Mouse (Mus musculus) midbrain, embryonic 11.5 days (tissue): ENCODE results near the gene Polr2c. TPM values are rescaled to one million over a fixed set of nuclear protein-coding genes. Genes with fewer than 3 reads are reported as not detected.
A peak's percentile ranks its signal among the peaks of the same experiment; 100 is the strongest.

Experiments
- ATAC-seq: fragments of 200-750 bp; cut with Nextera tagmentation; 2 replicates; pipeline ENCODE4 v1.8.0; 2017; ENCODE audit warnings: moderate TSS enrichment, moderate library complexity; ENCODE audit not compliant: low FRiP score
- DNase-seq: peaks from one replicate; pipeline ENCODE4 v3.0.0; 2015; ENCODE audit warnings: low spot score; ENCODE audit errors: missing footprints
- H3K27ac ChIP-seq: fragments of 300-500 bp; sonication (generic); 2 replicates; pipeline ENCODE4 v1.5.1; 2014; ENCODE audit warnings: low read depth, low read length
- H3K27me3 ChIP-seq: fragments of 300-500 bp; sonication (generic); 2 replicates; pipeline ENCODE4 v1.6.1; 2014; ENCODE audit warnings: mild to moderate bottlenecking, low read length, moderate library complexity, mixed read lengths; ENCODE audit not compliant: control insufficient read depth, insufficient read depth
- H3K36me3 ChIP-seq: fragments of 300-500 bp; sonication (generic); 2 replicates; pipeline ENCODE4 v1.6.1; 2014; ENCODE audit warnings: mild to moderate bottlenecking, low read length, moderate library complexity, mixed read lengths; ENCODE audit not compliant: control insufficient read depth, insufficient read depth
- H3K4me1 ChIP-seq: fragments of 300-500 bp; sonication (generic); 2 replicates; pipeline ENCODE4 v1.6.1; 2014; ENCODE audit warnings: low read length; ENCODE audit not compliant: control insufficient read depth, insufficient read depth
- H3K4me2 ChIP-seq: fragments of 300-500 bp; sonication (generic); 2 replicates; pipeline ENCODE4 v1.6.1; 2014; ENCODE audit warnings: mild to moderate bottlenecking, moderate library complexity
- H3K4me3 ChIP-seq: fragments of 300-500 bp; sonication (generic); 2 replicates; pipeline ENCODE4 v1.5.1; 2014; ENCODE audit warnings: low read depth, low read length
- H3K9ac ChIP-seq: fragments of 300-500 bp; sonication (generic); 2 replicates; pipeline ENCODE4 v1.6.1; 2014; ENCODE audit warnings: low read length
- H3K9me3 ChIP-seq: fragments of 300-500 bp; sonication (generic); 2 replicates; pipeline ENCODE4 v1.6.1; 2016; ENCODE audit warnings: low read length; ENCODE audit not compliant: control insufficient read depth
- WGBS: fragments of 180-500 bp; shearing (Covaris S2); extraction: QIAGEN DNeasy Blood & Tissue Kit; methylation state at CpG from one replicate; pipeline ENCODE4 v1.1.7; 2014; 5-methylcytosine and 5-hydroxymethylcytosine counted together
- polyA plus RNA-seq: library from polyadenylated mRNA; unstranded; fragments of >200 nt; fragmentation: Nextera tagmentation; extraction: Ambion mirVana; gene quantifications from 2 replicates; pipeline ENCODE4 v1.2.1, GENCODE M21; 2014

The Polr2c gene
- polyA plus RNA-seq, 1 experiment from 2014 or later: 160 TPM

DNA sequence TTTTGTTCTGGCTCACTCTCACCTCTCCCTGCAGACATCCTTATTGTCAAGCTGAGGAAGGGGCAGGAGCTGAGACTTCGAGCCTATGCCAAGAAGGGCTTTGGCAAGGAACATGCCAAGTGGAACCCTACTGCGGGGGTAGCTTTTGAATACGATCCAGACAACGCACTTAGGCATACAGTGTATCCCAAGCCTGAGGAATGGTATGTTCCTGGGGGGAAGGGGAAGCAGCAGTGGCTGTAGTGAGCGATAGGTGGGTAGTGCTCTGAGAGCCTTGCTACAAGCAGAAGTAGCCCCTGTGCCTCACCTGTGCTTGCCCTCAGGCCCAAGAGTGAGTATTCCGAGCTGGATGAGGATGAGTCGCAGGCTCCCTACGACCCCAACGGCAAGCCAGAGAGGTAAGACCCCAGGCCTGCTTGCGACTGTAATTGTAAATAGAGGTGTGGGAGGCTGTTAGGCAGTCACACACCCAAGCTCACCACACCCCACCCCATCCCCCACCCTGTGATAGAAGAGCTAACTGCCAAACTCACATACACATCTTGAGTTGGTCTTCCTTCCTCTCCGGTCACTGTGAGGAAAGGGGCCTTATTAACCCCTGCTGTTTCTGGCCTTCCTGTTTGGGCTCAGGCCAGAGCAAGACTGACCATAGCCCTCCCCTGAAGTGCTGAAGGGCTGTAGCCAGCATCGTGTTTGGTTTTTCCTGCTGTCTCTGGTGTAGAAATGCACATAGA, 5.4 kb downstream of the Polr2c start:
- peaks cover 12% of the 10 kb centered on the region; the same call in 1 of the 2 replicates for H3K36me3 ChIP-seq
- H3K4me1 ChIP-seq: peaks cover 6% of the 10 kb centered on the region
- no peaks in the 10 kb centered on the region for H3K27me3 ChIP-seq
- ATAC-seq: no peak
- no peaks in the 10 kb centered on the region for H3K9me3 ChIP-seq
- no peak for DNase-seq
- no peak overlapping the region for H3K9ac ChIP-seq
- WGBS: 89% methylated on average over 12 of the region's 12 CpGs
- no peak overlapping the region for H3K27ac ChIP-seq
- no peak overlapping the region for H3K4me3 ChIP-seq
- no peak overlapping the region for H3K4me2 ChIP-seq

DNA sequence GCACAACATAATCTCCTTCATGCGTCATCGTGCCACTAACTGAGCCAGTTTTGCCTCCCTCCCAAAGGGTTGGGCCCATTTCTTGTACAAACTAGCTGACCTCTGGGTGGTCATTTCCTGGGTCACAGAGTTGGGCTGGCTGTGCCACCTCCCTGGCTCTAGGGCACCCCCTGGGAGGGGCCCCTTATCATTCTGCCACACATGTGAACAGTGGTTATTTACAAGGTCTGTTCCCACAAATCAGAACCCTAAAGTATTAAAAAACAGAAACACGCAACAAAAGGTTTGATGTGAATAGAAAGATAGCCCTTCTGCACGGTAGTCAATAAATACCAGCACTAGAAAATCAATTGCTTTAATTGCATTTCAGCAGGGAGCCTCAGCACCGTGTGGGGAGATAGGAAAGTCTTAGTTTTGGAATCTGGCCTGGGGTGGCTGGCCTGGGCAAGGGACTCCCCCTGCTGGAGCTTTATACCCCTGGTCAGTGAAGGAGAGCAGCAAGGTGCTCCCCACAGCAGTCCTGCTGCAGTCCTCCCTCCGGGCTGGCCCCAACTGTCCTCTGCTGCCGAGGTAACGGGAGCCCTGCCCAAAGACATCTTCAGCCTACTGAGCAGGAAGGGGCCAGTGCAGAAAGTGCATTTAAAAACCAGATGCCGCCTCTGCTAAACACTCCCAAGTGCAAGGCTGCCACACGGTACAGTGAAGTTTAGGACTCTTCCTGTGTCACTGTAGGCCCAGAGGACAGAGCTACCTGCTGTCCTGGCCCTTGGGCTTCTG, 6.8 kb downstream of the Polr2c start:
- H3K4me2 ChIP-seq: no peak overlapping the region
- peaks cover 12% of the 10 kb centered on the region; the same call in 1 of the 2 replicates for H3K36me3 ChIP-seq
- no peaks in the 10 kb centered on the region for H3K4me1 ChIP-seq
- H3K27me3 ChIP-seq: no peaks in the 10 kb centered on the region
- H3K27ac ChIP-seq: no peak overlapping the region
- DNase-seq: no peak
- H3K4me3 ChIP-seq: no peak overlapping the region
- ATAC-seq: no peak
- 78% methylated on average over 10 of the region's 10 CpGs for WGBS
- no peak overlapping the region for H3K9ac ChIP-seq
- H3K9me3 ChIP-seq: no peaks in the 10 kb centered on the region

GRCm38 (mm10) chr8:94865292-94865691, 8.0 kb downstream of the Polr2c start:
- no peak for ATAC-seq

DNA sequence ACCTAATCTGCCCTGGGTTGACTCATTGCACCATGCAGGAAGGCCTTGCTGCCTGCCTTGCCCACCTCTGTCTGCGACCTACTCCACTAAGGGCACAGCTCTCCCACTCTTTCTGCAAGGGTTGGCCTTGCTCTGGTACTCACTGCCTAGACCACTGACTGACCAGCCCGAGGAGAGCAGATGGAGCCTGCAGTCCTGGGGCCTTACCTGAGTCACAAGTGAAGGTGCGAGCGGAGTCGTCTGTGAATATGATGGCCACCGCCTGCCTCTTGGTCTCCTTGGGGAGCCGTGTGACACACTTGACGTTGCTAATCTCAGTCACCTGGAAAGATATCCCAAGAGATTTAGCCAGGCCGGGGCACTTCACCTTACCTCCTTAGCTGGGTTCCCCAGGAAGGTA, 9.7 kb downstream of the Polr2c start:
- Histone ChIP-seq H3K4me1 (peaks cover 7% of the 10 kb centered on the region; the same call in 1 of the 2 replicates), H3K4me2 (no peak overlapping the region), H3K27me3 (no peaks in the 10 kb centered on the region; the same call in 1 of the 2 replicates), H3K9me3 (no peaks in the 10 kb centered on the region), H3K4me3 (no peak overlapping the region), H3K36me3 (peaks cover 7% of the 10 kb centered on the region; the same call in 1 of the 2 replicates), H3K9ac (no peak overlapping the region), H3K27ac (no peak overlapping the region)
- WGBS: 88% methylated on average over 9 of the region's 9 CpGs
- no peak for ATAC-seq
- DNase-seq: no peak

More at GRCm38 (mm10) chr8:94865292-94865691, 8.0 kb downstream of the Polr2c start:
- H3K27ac ChIP-seq: no peak overlapping the region
- WGBS: 90% methylated on average over 10 of the region's 10 CpGs
- DNase-seq: no peak
- H3K9ac ChIP-seq: no peak overlapping the region
- H3K4me3 ChIP-seq: no peak overlapping the region
- no peaks in the 10 kb centered on the region for H3K9me3 ChIP-seq
- H3K27me3 ChIP-seq: no peaks in the 10 kb centered on the region; the same call in 1 of the 2 replicates
- H3K4me2 ChIP-seq: no peak overlapping the region
- no peaks in the 10 kb centered on the region for H3K4me1 ChIP-seq
- peaks cover 11% of the 10 kb centered on the region; the same call in 1 of the 2 replicates for H3K36me3 ChIP-seq

- no peaks in the 10 kb centered on the region for H3K36me3 ChIP-seq
- peak overlapping the region; percentile 2; the same call in 1 of the 2 replicates for H3K4me2 ChIP-seq
- no peak overlapping the region for H3K4me3 ChIP-seq
- no peaks in the 10 kb centered on the region; the same call in 1 of the 2 replicates for H3K27me3 ChIP-seq
- 61% methylated on average over 7 of the region's 7 CpGs for WGBS
- no peaks in the 10 kb centered on the region for H3K9me3 ChIP-seq
- no peak for DNase-seq
- no peak overlapping the region for H3K27ac ChIP-seq
- no peak for ATAC-seq
- H3K4me1 ChIP-seq: peaks cover 7% of the 10 kb centered on the region; the same call in 1 of the 2 replicates
- no peak overlapping the region for H3K9ac ChIP-seq
These were observed 11.9 kb downstream of the Polr2c start for GRCm38 (mm10) chr8:94869146-94869545.

GRCm38 (mm10) chr8:94870003-94870402, 12.8 kb downstream of the Polr2c start:
- peaks cover 7% of the 10 kb centered on the region for H3K4me1 ChIP-seq
- WGBS: 9% methylated on average over 4 of the region's 4 CpGs
- no peaks in the 10 kb centered on the region for H3K36me3 ChIP-seq
- H3K27ac ChIP-seq: no peak overlapping the region
- peak overlapping the region; percentile 48; the same call in 1 of the 2 replicates for H3K9ac ChIP-seq
- no peaks in the 10 kb centered on the region for H3K9me3 ChIP-seq
- H3K4me2 ChIP-seq: peak overlapping the region; percentile 53
- DNase-seq: no peak
- H3K4me3 ChIP-seq: peak overlapping the region; percentile 30
- peaks cover 6% of the 10 kb centered on the region for H3K27me3 ChIP-seq
- no peak for ATAC-seq

DNA sequence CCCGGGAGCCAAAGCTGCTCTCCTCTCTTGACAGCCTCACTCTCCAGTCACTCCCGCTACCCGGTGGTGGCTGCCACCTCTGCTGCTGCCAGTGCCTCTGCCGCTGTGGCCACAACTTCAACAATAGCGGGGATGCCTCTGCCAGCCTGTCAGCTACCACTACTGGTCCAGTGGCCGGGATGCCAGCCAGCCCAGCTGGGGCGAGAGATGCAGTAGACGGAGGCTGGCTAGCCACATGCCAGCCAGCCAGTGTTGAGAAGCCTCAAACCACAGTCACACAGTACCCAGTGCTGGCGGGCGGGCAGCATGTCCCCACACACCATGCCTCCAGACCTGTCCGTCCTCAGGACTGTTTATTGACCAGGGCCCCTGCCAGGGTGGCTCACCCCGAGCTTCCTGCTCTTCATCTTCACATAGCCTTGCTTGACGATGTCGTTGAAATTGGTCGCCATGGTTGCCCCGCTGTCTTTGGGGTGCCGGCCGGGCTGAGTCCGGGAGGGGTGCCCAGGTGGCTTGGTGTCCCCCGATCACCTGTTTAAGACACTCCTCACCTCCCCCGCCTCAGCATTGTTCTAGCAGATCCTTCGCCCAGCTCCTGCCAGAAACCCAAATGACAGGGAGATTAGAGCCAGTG, 13.3 kb downstream of the Polr2c start:
- ATAC-seq (peak; percentile 18; the same call in 1 of the 2 replicates), DNase-seq (peak; percentile 88)
- H3K4me1 ChIP-seq: peaks cover 13% of the 10 kb centered on the region

GRCm38 (mm10) chr8:94871108-94871894, 14.1 kb downstream of the Polr2c start:
- ATAC-seq: peak; percentile 52
- WGBS: 8% methylated on average over 7 of the region's 7 CpGs
- Histone ChIP-seq H3K36me3 (no peaks in the 10 kb centered on the region), H3K27me3 (peaks cover 14% of the 10 kb centered on the region), H3K4me3 (peak overlapping the region; percentile 30), H3K27ac (no peak overlapping the region), H3K9ac (peak overlapping the region; percentile 48), H3K9me3 (no peaks in the 10 kb centered on the region), H3K4me1 (peaks cover 17% of the 10 kb centered on the region), H3K4me2 (peak overlapping the region; percentile 53)
- peak; percentile 86 for DNase-seq

More for the DNA sequence above, 13.3 kb downstream of the Polr2c start:
- H3K4me2 ChIP-seq: peak overlapping the region; percentile 53
- H3K9me3 ChIP-seq: no peaks in the 10 kb centered on the region
- 2% methylated on average over 22 of the region's 22 CpGs for WGBS
- no peaks in the 10 kb centered on the region for H3K36me3 ChIP-seq
- peak overlapping the region; percentile 48 for H3K9ac ChIP-seq
- H3K27me3 ChIP-seq: peaks cover 12% of the 10 kb centered on the region
- H3K4me3 ChIP-seq: peak overlapping the region; percentile 30
- H3K27ac ChIP-seq: no peak overlapping the region
